Mouse (Mus musculus) stomach, embryonic 16.5 days (tissue): ENCODE data around the gene Ugt1a10. TPM values are rescaled to one million over a fixed set of nuclear protein-coding genes. Genes with fewer than 3 reads are reported as not detected.

Source experiments
- ATAC-seq: fragments of 200-750 bp; cut with Nextera tagmentation; 2 replicates; pipeline ENCODE4 v1.8.0; 2017; ENCODE audit warnings: moderate number of reproducible peaks, moderate TSS enrichment; ENCODE audit not compliant: insufficient read depth, low FRiP score
- H3K27ac ChIP-seq: fragments of 300-500 bp; sonication (generic); 2 replicates; pipeline ENCODE4 v1.5.1; 2014; ENCODE audit warnings: low read length
- H3K27me3 ChIP-seq: fragments of 300-500 bp; sonication (generic); 2 replicates; pipeline ENCODE4 v1.6.1; 2014; ENCODE audit warnings: low read length, control low read depth, mixed read lengths; ENCODE audit not compliant: control insufficient read depth, insufficient read depth
- H3K36me3 ChIP-seq: fragments of 300-500 bp; sonication (generic); 2 replicates; pipeline ENCODE4 v1.6.1; 2014; ENCODE audit warnings: low read length; ENCODE audit not compliant: control insufficient read depth, insufficient read depth
- H3K4me1 ChIP-seq: fragments of 300-500 bp; sonication (generic); 2 replicates; pipeline ENCODE4 v1.6.1; 2014; ENCODE audit warnings: low read length, control low read depth, mixed read lengths; ENCODE audit not compliant: control insufficient read depth, insufficient read depth
- H3K4me2 ChIP-seq: fragments of 300-500 bp; sonication (generic); 2 replicates; pipeline ENCODE4 v1.6.1; 2014; ENCODE audit warnings: low read depth, low read length, mixed read lengths
- H3K4me3 ChIP-seq: fragments of 300-500 bp; sonication (generic); replicated peaks from 2 replicates; pipeline ENCODE4 v1.5.1; 2014; ENCODE audit warnings: mild to moderate bottlenecking, low read length
- H3K9ac ChIP-seq: fragments of 300-500 bp; sonication (generic); 2 replicates; pipeline ENCODE4 v1.6.1; 2014; ENCODE audit warnings: low read length
- H3K9me3 ChIP-seq: fragments of 300-500 bp; sonication (generic); replicated peaks from 2 replicates; pipeline ENCODE4 v1.6.1; 2016; ENCODE audit warnings: low read length, control low read depth; ENCODE audit not compliant: control insufficient read depth
- WGBS: fragments of 180-500 bp; shearing (Covaris S2); extraction: QIAGEN DNeasy Blood & Tissue Kit; methylation state at CpG from one replicate; pipeline ENCODE4 v1.1.7; 2014; 5-methylcytosine and 5-hydroxymethylcytosine counted together
- microRNA-seq: library from miRNA; unstranded; fragments of <30 nt; microRNA quantifications from one replicate; pipeline ENCODE4, GENCODE M21; 2016
- polyA plus RNA-seq: library from polyadenylated mRNA; unstranded; fragments of >200 nt; fragmentation: Nextera tagmentation; extraction: Ambion mirVana; gene quantifications from 2 replicates; pipeline ENCODE4 v1.2.1, GENCODE M21; 2015

The Ugt1a10 gene
- polyA plus RNA-seq, 1 experiment from 2014 or later = not detected

DNA sequence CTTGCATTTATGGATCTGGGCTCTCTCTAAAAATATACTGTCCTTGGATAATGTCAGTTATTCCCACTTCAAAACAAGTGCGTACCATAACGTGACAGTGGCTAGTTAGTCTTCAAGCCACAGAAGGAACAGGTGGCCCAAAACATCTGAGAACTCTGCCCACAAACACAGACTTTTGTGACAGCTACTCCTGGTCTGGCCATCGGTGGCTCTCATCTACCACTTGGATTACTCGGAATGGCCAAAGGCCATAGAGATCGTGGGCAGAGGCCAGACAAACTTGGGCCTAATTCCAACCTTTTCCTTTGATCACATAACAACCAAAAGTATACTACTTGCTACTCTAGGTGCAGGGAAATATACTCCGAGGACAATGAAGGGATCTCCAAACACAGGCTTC is 212.9 kb downstream of the Ugt1a10 start:
- H3K4me1 ChIP-seq = no peaks in the 10 kb centered on the region

More for the DNA sequence above, 212.9 kb downstream of the Ugt1a10 start:
- Histone ChIP-seq H3K36me3 (peaks cover 79% of the 10 kb centered on the region), H3K4me3 (no peak overlapping the region), H3K9ac (no peak overlapping the region), H3K27ac (no peak overlapping the region), H3K4me2 (no peak overlapping the region), H3K27me3 (no peaks in the 10 kb centered on the region), H3K9me3 (no peaks in the 10 kb centered on the region)
- WGBS = 86% methylated on average over 6 of the region's 6 CpGs
- ATAC-seq = no peak

Small RNAs within 50 kb of the gene (microRNA-seq; reads per million reads assigned to microRNA genes)
- gene Gm25198 = not detected

Other genes starting within 250 kb of the Ugt1a10 start
- 30.0 and 30.7 TPM in 2 replicates for gene Dgkd, start 202.1 kb upstream of the Ugt1a10 start, polyA plus RNA-seq
- gene Usp40, start 46.8 kb upstream of the Ugt1a10 start, polyA plus RNA-seq = 31.8 and 31.9 TPM in 2 replicates
- gene Ugt1a9, start 15.4 kb downstream of the Ugt1a10 start, polyA plus RNA-seq = 2.2 and 2.9 TPM in 2 replicates
- gene Ugt1a8, start 32.4 kb downstream of the Ugt1a10 start, polyA plus RNA-seq = not detected in 2 replicates
- 13.4 and 15.8 TPM in 2 replicates for gene Ugt1a7c, start 39.7 kb downstream of the Ugt1a10 start, polyA plus RNA-seq
- 4.2 and 5.7 TPM in 2 replicates for gene Ugt1a6b, start 47.9 kb downstream of the Ugt1a10 start, polyA plus RNA-seq
- gene Ugt1a6a, start 79.4 kb downstream of the Ugt1a10 start, polyA plus RNA-seq = 35.4 and 45.7 TPM in 2 replicates
- gene Ugt1a5, start 110.6 kb downstream of the Ugt1a10 start, polyA plus RNA-seq = 0.10 TPM in 1 of 2 replicates, not detected in the other
- 0.25 and 0.43 TPM in 2 replicates for gene Ugt1a2, start 145.2 kb downstream of the Ugt1a10 start, polyA plus RNA-seq
- 6.6 and 7.6 TPM in 2 replicates for gene Dnajb3, start 150.4 kb downstream of the Ugt1a10 start, polyA plus RNA-seq
- 13.6 and 14.1 TPM in 2 replicates for gene Ugt1a1, start 156.6 kb downstream of the Ugt1a10 start, polyA plus RNA-seq
- 1.6 and 1.7 TPM in 2 replicates for gene Mroh2a, start 171.6 kb downstream of the Ugt1a10 start, polyA plus RNA-seq
- 169 and 173 TPM in 2 replicates for gene Hjurp, start 222.2 kb downstream of the Ugt1a10 start, polyA plus RNA-seq
- gene Trpm8, start 222.3 kb downstream of the Ugt1a10 start, polyA plus RNA-seq = not detected in 2 replicates